Mouse (Mus musculus): Measurements from ENCODE around the gene Shmt1.
"Not testable (repeated sequence)": the region's sequence is repeated elsewhere in the genome, so short reads cannot be mapped to it uniquely, and the experiment has no call there.

Gene Shmt1

GRCm38 (mm10) chr11:60811618-60812017, at the start of gene Shmt1:
Gene Shmt1 (minus strand): TSS chr11:60811718.
- DNase-seq (ENCODE audit: low spot score), result not testable (repeated sequence)

- DNase-seq (ENCODE audit: low spot score), result no peak
Observed at GRCm38 (mm10) chr11:60856587-60856986, 45.1 kb upstream of the Shmt1 start.

GRCm38 (mm10) chr11:60845415-60845814, 33.9 kb upstream of the Shmt1 start:
- no peak for DNase-seq (ENCODE audit: low spot score)

GRCm38 (mm10) chr11:60843412-60843811, 31.9 kb upstream of the Shmt1 start:
- DNase-seq (ENCODE audit: low spot score), result no peak

- DNase-seq (ENCODE audit: low spot score), result no peak
Observed at GRCm38 (mm10) chr11:60841467-60842200, 30.1 kb upstream of the Shmt1 start.

- no peak for DNase-seq (ENCODE audit: low spot score)
Observed at GRCm38 (mm10) chr11:60837644-60838406, 26.3 kb upstream of the Shmt1 start.

GRCm38 (mm10) chr11:60836897-60837296, 25.4 kb upstream of the Shmt1 start:
- no peak for DNase-seq (ENCODE audit: low spot score)

- DNase-seq (ENCODE audit: low spot score), result peak; percentile 81
Observed at GRCm38 (mm10) chr11:60830433-60831052, 19.0 kb upstream of the Shmt1 start, which contains the start of gene Dhrs7b. Gene Dhrs7b (plus strand): TSS chr11:60830631.

GRCm38 (mm10) chr11:60828903-60829302, 17.4 kb upstream of the Shmt1 start:
- no peak for DNase-seq (ENCODE audit: low spot score)

- no peak for DNase-seq (ENCODE audit: low spot score)
Observed at GRCm38 (mm10) chr11:60827241-60827945, 15.9 kb upstream of the Shmt1 start.

- no peak for DNase-seq (ENCODE audit: low spot score)
Observed at GRCm38 (mm10) chr11:60826700-60827099, 15.2 kb upstream of the Shmt1 start.

- no peak for DNase-seq (ENCODE audit: low spot score)
Observed at GRCm38 (mm10) chr11:60825191-60825590, 13.7 kb upstream of the Shmt1 start.

GRCm38 (mm10) chr11:60823771-60824170, 12.3 kb upstream of the Shmt1 start:
- no peak for DNase-seq (ENCODE audit: low spot score)

- DNase-seq (ENCODE audit: low spot score), result no peak
Observed at GRCm38 (mm10) chr11:60816398-60816797, 4.9 kb upstream of the Shmt1 start.

- peak; percentile 95 for DNase-seq (ENCODE audit: low spot score)
Observed at GRCm38 (mm10) chr11:60811054-60811460, 461 bp downstream of the Shmt1 start.

GRCm38 (mm10) chr11:60810046-60810965, 1.2 kb downstream of the Shmt1 start:
- DNase-seq (ENCODE audit: low spot score), result no peak

- DNase-seq (ENCODE audit: low spot score), result no peak
Observed at GRCm38 (mm10) chr11:60809546-60809945, 2.0 kb downstream of the Shmt1 start.

- peak; percentile 65 for DNase-seq (ENCODE audit: low spot score)
Observed at GRCm38 (mm10) chr11:60808286-60809070, 3.0 kb downstream of the Shmt1 start.

- DNase-seq (ENCODE audit: low spot score), result no peak
Observed at GRCm38 (mm10) chr11:60800892-60801291, 10.6 kb downstream of the Shmt1 start.

GRCm38 (mm10) chr11:60799977-60800376, 11.5 kb downstream of the Shmt1 start:
- DNase-seq (ENCODE audit: low spot score), result no peak
